Mouse (Mus musculus) ES-E14 (cell line): Measurements from ENCODE around the gene Plpp2. TPM values are rescaled to one million over a fixed set of nuclear protein-coding genes. Genes with fewer than 3 reads are reported as not detected.

Source experiments
- DNase-seq: peaks from one replicate; pipeline ENCODE4 v3.0.0-alpha.2; 2013; ENCODE audit warnings: low read depth, low spot score
- H3K27ac ChIP-seq: 2 replicates; pipeline ENCODE4 v1.5.1; 2012; ENCODE audit warnings: low read depth, mild to moderate bottlenecking, low read length, moderate library complexity, mixed read lengths; ENCODE audit not compliant: poor library complexity, insufficient read depth, severe bottlenecking
- H3K36me3 ChIP-seq: 2 replicates; pipeline ENCODE4 v1.6.1; 2012; ENCODE audit warnings: mild to moderate bottlenecking, low read length, moderate library complexity, mixed read lengths; ENCODE audit not compliant: control insufficient read depth, poor library complexity, insufficient read depth, severe bottlenecking
- H3K4me1 ChIP-seq, 2 experiments: fragments of 150-350 bp in 1 of 2; sonication (generic) in 1 of 2; 2 replicates each; pipeline ENCODE4 v1.6.1; 2012; ENCODE audit warnings: low read length in 2 of 2, mild to moderate bottlenecking in 1 of 2, mixed read lengths in 1 of 2; ENCODE audit not compliant: control insufficient read depth in 2 of 2, insufficient read depth in 2 of 2, poor library complexity in 1 of 2
- H3K4me3 ChIP-seq, 2 experiments: fragments of 150-350 bp in 1 of 2; sonication (generic) in 1 of 2; 2 replicates each; pipeline ENCODE4 v1.5.1; 2012; ENCODE audit warnings: low read length in 2 of 2, low read depth in 1 of 2, mild to moderate bottlenecking in 1 of 2, mixed read lengths in 1 of 2; ENCODE audit not compliant: insufficient read depth in 1 of 2, poor library complexity in 1 of 2, severe bottlenecking in 1 of 2
- H3K9ac ChIP-seq: 2 replicates; pipeline ENCODE4 v1.6.1; 2012; ENCODE audit warnings: low read depth, mild to moderate bottlenecking, low read length, mixed read lengths; ENCODE audit not compliant: poor library complexity, insufficient read depth, severe bottlenecking
- H3K9me3 ChIP-seq: fragments of 150-350 bp; sonication (generic); 2 replicates; pipeline ENCODE4 v1.6.1; 2012; ENCODE audit warnings: low read depth, mild to moderate bottlenecking, low read length; ENCODE audit not compliant: control insufficient read depth, insufficient read depth
- CHD2 ChIP-seq: IDR thresholded peaks from 2 replicates; pipeline ENCODE4 v1.6.1; 2014; ENCODE audit warnings: mild to moderate bottlenecking, low read depth, low read length, inconsistent platforms
- HCFC1 ChIP-seq: IDR thresholded peaks from 2 replicates; pipeline ENCODE4 v1.6.1; 2012; ENCODE audit warnings: low read length, inconsistent platforms, borderline replicate concordance; ENCODE audit not compliant: insufficient read depth
- MAFK ChIP-seq: IDR thresholded peaks from 2 replicates; pipeline ENCODE4 v1.6.1; 2014; ENCODE audit warnings: mild to moderate bottlenecking, low read depth, low read length, inconsistent platforms; ENCODE audit not compliant: insufficient read depth
- ZC3H11A ChIP-seq: IDR thresholded peaks from 2 replicates; pipeline ENCODE4 v1.6.1; 2012; ENCODE audit warnings: low read depth, mild to moderate bottlenecking, inconsistent platforms, low read length, borderline replicate concordance
- ZNF384 ChIP-seq: IDR thresholded peaks from 2 replicates; pipeline ENCODE4 v1.6.1; 2012; ENCODE audit warnings: low read depth, low read length, inconsistent platforms
- in situ Hi-C, 2 experiments: fragments of 600-800 bp; cut with MboI; formaldehyde crosslinking; loops; one replicate each; pipeline ENCODE4 v1.15.1; 2025; ENCODE audit warnings: low sequenced_read_pairs in 2 of 2, inconsistent platforms in 1 of 2; ENCODE audit not compliant: unreplicated experiment in 2 of 2
- total RNA-seq: library from RNA; depleted of rRNA; stranded (reverse); fragments of 300-350 nt; gene quantifications from 2 replicates; pipeline ENCODE4 v1.2.3, GENCODE M21; 2012

The Plpp2 gene
- total RNA-seq, 1 experiment, result 27.2 TPM

- no peak overlapping the region for H3K9ac ChIP-seq
- DNase-seq, result no peak
- no peaks in the 10 kb centered on the region for H3K9me3 ChIP-seq
- H3K4me1 ChIP-seq, result peaks cover 1 to 7% of the 10 kb centered on the region in 2 experiments; a peak in 2 of 4 replicates
- no peak overlapping the region for H3K4me3 ChIP-seq
- H3K36me3 ChIP-seq, result no peaks in the 10 kb centered on the region
- H3K27ac ChIP-seq, result no peak overlapping the region
- in situ Hi-C loops, result no loop called here
- TF ChIP-seq MAFK (no peak), ZNF384 (no peak), HCFC1 (no peak), ZC3H11A (no peak), CHD2 (no peak)
Observed at GRCm38 (mm10) chr10:79574796-79575195, 41.2 kb upstream of the Plpp2 start.

- DNase-seq, result no peak
Observed at GRCm38 (mm10) chr10:79574350-79574749, 40.8 kb upstream of the Plpp2 start.

GRCm38 (mm10) chr10:79573611-79574010, 40.0 kb upstream of the Plpp2 start:
- in situ Hi-C loops, result no loop called here
- H3K4me1 ChIP-seq, result peaks cover 0 to 7% of the 10 kb centered on the region in 2 experiments; a peak in 1 of 4 replicates
- no peak overlapping the region for H3K4me3 ChIP-seq
- no peaks in the 10 kb centered on the region for H3K9me3 ChIP-seq
- H3K9ac ChIP-seq, result no peak overlapping the region
- H3K27ac ChIP-seq, result no peak overlapping the region
- TF ChIP-seq ZNF384, result no peak
- DNase-seq, result no peak
- H3K36me3 ChIP-seq, result no peaks in the 10 kb centered on the region

More at GRCm38 (mm10) chr10:79574350-79574749, 40.8 kb upstream of the Plpp2 start:
- Histone ChIP-seq H3K36me3 (no peaks in the 10 kb centered on the region), H3K9ac (no peak overlapping the region), H3K4me3 (no peak overlapping the region), H3K9me3 (no peaks in the 10 kb centered on the region), H3K4me1 (peaks cover 0 to 7% of the 10 kb centered on the region in 2 experiments; a peak in 1 of 4 replicates), H3K27ac (no peak overlapping the region)
- TF ChIP-seq MAFK, result no peak
- TF ChIP-seq ZNF384, result no peak
- no peak for TF ChIP-seq HCFC1
- TF ChIP-seq ZC3H11A, result no peak
- TF ChIP-seq CHD2, result no peak
- in situ Hi-C loops, result no loop called here

GRCm38 (mm10) chr10:79571314-79571713, 37.7 kb upstream of the Plpp2 start:
- no peak for TF ChIP-seq ZC3H11A
- TF ChIP-seq MAFK, result no peak
- Histone ChIP-seq H3K9me3 (no peaks in the 10 kb centered on the region), H3K9ac (no peak overlapping the region), H3K4me3 (no peak overlapping the region), H3K4me1 (peaks cover 0 to 7% of the 10 kb centered on the region in 2 experiments; a peak in 1 of 4 replicates), H3K36me3 (no peaks in the 10 kb centered on the region), H3K27ac (no peak overlapping the region)
- DNase-seq, result no peak
- in situ Hi-C loops, result no loop called here

- in situ Hi-C loops, result no loop called here
- no peaks in the 10 kb centered on the region for H3K36me3 ChIP-seq
- no peak for DNase-seq
- H3K27ac ChIP-seq, result no peak overlapping the region
- H3K9ac ChIP-seq, result no peak overlapping the region
- H3K4me3 ChIP-seq, result no peak overlapping the region
- TF ChIP-seq ZC3H11A (no peak), MAFK (no peak), HCFC1 (no peak), CHD2 (no peak)
- H3K9me3 ChIP-seq, result no peaks in the 10 kb centered on the region
- peaks cover 0 to 7% of the 10 kb centered on the region in 2 experiments; a peak in 1 of 4 replicates for H3K4me1 ChIP-seq
Observed at GRCm38 (mm10) chr10:79569921-79570320, 36.3 kb upstream of the Plpp2 start.
